Mouse (Mus musculus): ENCODE data around the gene Ndufb2.
A peak's percentile ranks its signal among the peaks of the same experiment; 100 is the strongest.

Gene Ndufb2

DNA sequence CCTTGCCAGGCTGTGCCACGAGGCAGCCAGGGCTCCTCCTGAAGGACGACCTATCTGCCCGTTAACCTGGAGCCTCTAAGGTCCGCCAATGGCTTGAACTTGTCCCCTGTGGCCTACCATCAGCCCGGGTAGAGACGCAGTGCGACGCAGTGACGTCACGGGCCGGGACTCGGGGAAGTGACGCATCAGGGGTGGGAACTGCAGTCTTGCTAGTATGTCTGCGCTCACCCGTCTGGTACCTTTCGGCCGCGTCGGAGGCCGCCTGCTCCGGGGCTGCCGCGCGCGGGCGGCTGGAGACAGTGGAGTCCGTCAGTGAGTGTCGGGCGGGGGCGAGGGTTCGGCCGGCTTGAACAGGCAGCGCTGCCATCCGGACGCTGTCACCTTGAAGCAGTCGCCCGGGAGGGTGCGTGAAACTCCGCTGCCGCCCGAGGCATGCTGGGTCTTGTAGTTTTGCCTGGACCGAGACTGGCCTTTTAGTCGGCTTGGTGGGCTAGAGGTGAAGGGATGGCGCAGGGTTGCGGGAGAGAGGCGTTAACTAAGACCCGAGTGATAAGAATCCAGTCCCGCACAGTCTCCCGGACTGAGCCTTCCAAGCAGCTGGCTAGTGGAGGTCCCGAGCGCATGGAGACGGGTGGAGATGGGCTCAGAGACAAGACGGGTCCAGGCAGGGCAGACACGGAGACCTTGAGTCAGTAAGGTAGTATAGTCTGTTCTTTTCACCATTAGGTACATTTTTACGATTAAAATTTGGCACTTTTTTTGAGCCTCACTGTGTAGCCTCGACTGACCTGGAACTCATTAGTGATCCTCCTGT is at the start of gene Ndufb2:
Gene Ndufb2 (plus strand): TSS at position 174 of the 814 bp plus-strand sequence.
- peak; percentile 92 for DNase-seq (ENCODE audit: low spot score)

DNA sequence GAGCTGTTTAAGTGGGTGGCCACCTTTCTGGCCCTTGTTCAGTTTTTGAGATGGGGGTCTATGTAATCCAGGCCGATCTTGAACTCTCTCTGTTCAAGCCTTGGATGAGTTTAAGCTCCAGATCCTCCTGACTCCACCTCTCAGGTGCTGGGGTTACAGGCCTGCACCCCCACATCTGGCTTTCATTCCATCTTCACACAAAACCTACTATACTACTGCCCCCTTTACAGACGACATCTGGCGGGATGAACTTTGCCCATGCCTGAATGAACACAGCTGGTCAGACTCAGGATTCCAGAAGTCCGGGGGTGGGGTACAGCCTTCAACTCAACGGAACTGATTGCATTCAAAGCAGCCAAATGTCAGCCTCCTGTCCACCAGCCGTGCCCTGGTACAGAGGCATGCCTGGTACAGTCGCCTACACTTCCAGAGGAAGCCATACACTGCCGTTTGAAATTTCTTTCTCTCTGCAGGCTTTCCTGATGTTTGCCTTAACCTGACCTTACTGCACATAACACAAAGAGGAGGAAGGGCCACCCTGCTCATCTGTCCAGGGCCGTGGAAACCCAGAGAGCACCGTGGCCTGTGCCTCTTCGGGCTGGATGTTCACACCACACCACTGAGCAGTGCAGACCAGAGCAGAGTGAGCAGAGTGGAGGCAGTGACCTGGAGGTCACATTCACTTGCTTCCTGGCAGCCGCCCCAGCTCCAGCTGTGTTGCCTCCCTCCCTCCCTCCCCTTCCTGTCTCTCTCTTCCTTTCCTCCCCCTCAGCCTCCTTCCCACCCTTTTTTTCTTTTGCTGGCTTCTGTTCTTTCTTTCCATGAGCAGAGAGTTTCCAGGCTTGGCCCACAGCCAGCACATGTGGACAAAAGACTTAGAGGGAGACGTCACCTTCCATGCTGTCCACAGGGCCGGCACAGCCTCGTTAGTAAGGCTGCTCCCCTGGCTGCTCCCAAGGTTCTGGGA is 49.5 kb upstream of the Ndufb2 start:
- peak; percentile 72 for DNase-seq (ENCODE audit: low spot score)

DNA sequence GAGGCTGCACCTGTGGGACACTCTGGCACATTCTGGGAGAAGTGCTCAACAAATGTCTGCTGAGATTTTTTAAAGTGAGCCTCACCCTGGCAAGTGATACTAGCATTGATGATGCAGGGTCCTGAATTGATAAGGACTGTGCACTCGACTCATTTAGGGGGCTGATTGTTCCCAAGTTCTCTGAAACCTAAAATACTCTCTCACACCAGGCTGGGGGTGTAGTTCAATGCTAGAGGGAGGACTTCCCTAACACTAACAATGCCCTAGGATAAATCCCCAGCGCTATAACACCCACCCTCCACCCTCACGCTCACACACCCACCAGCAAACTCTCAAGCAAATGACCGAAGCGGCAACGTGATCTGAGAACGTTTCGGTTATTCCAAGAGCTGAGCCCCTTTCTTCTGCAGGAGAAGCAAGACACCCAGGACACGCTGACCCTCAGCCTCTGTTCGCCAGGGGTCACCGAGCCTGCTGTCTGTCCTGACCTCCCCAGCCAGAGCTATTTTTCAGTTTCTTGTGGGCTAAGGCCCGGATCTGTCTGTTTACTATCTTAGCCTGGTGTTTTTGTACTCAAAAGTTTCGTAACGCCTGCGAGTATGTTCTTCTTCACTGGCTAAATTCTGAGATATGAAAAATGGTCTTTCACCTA is 48.5 kb upstream of the Ndufb2 start:
- peak; percentile 56 for DNase-seq (ENCODE audit: low spot score)

DNA sequence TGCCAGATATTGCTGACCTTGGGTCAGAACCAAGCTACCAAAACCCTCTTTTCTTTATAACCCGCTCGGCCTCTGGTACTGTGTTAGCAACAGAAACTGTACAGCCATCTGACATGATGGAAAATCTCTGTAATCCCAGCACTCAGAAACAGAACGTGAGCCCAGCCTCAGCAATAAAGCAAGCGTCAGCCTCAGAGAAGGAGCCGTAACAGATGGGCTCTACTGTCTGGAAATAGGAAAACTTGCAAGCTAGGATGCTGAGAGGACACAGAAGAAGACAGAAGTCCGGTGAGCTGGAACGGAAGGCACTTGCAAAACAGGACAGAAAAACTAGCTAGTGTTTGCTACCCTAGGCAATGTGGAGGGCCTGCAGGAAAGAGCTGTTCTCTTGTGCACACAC is 46.9 kb upstream of the Ndufb2 start:
- no peak for DNase-seq (ENCODE audit: low spot score)

DNA sequence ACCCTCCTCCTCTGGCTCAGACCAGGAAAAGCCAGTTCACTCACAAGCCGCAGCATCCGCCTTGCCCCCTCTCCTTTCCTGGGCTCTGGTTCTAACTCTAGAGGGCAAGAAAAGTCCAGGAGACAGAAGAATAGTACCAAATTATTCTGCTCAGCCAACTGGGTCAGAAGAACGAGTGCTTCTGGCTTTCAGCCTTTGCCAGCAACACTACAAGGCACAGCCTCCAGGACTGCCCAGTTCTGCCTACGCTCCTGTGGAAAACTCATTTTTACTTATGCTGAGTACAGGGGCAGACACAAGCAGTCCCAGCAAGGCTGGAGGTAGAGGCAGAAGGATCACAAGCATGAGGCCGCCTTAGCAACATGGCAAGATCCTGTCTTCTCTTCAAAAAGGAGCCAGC is 44.3 kb upstream of the Ndufb2 start:
- DNase-seq (ENCODE audit: low spot score): no peak

DNA sequence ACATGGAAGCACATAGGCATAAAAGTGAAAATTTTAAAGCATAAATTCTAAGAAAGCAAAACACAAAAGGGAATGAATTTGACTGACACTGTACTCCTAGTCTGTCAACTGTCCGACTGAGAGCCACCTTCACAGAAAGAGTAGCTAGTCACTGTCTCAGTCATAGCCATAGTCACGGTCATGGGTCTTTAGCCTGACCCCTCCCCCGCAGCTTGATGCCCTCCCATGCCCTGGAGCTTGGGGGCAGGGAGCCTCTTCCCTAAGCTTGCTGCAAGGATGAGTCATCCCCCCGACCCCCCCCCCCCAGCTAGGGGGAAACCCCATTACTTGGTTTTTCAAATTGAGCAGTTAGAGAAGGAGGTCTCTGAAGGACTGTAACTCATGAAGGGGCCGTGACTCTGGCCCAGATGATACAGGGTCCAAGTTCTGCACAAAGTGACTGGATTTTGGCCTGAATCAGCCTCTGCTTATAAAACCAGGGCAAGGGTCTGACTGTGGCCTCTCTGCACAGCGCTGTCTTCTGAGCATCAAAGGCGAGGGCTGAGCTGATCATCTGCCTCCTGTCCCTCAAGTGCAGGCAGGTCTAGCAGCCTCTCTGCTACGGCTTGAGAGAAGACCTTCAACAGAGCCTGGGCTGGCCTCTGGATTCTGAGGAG is 40.3 kb upstream of the Ndufb2 start:
- no peak for DNase-seq (ENCODE audit: low spot score)

DNA sequence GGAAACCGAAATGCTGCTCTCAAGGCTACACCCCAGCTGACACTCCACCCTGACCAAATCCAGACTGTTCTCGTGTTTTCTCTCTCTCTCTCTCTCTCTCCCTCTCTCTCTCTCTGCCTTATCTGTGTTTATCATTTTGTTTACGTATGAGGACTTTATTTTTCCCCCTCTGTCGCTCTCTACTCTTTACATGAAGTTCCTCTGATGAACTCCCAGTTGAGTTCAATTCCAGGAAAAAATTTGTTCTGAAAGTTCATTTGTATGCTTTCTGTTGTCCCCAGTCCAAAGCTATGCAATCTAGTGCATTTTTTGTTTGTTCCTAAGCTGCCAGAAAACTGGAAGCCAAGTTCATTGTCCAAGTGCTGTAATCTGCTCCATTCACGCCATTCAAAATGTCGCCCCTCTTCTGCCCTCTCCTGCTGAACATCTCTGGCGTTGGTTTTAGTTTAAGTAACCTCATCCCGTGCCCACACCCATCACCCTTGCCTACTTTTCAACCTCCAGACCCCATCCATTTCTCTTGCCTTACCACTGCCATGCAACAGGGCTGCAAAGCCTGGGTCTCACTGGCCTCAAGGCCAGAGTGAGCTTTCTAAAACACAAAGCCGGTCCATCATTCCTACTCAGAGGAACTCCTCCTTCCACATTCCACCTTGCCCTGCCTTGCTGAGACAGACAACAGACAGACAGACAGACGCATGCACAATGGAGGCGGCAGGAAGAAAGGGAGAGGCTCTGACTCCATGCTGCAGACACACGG is 37.3 kb upstream of the Ndufb2 start:
- no peak for DNase-seq (ENCODE audit: low spot score)

DNA sequence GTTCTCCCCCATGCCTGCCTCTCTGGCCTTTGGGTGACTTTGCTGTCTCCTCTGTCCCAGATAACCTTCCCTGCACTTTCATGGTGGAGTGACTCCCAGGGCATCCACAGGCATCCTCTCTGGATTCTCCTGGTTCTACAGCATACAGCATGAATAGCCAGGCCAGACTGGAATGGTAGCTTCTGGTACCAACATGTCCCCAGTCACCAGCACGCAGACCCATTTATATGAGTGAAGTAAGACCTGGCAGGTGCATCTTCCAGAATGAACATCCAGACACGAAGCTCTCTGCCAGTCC is 36.8 kb upstream of the Ndufb2 start:
- no peak for DNase-seq (ENCODE audit: low spot score)

DNA sequence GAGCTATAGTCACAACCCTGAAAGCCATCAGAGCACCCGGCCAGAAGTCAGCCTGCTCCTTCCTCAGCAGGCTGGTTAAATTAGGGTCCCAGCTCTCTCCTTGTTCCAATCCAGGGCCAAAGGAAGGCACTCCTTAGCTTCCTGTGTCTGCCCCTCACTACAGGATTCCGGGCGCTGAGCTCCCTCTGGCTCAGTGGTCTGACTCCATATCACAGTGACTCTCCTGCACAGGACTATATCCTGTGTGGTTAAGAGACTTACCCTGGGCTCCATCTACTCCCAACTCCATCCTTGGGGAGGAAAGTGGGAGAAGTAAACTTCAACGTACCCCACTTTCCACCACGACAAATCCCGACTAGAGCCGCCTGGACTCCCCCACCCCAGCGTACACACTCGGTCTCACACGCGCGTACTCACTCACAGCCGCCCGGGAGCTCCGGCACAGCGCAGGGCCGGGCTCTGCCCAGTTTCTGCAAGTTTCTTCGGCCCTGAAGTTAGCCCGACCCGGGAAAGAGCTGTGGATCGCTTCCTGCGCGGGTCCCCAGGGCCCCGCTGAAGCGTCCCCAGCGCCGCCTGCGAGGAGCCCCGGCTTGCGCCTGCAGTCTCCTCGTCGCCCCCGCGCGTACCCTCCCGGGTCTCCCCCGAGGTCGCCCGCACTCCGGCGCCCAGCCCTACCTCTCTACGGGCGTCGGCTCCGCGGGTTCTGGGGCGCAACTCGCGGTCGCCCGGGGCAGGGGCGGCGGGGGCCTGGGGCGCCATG is 35.3 kb upstream of the Ndufb2 start:
- DNase-seq (ENCODE audit: low spot score): peak; percentile 61

DNA sequence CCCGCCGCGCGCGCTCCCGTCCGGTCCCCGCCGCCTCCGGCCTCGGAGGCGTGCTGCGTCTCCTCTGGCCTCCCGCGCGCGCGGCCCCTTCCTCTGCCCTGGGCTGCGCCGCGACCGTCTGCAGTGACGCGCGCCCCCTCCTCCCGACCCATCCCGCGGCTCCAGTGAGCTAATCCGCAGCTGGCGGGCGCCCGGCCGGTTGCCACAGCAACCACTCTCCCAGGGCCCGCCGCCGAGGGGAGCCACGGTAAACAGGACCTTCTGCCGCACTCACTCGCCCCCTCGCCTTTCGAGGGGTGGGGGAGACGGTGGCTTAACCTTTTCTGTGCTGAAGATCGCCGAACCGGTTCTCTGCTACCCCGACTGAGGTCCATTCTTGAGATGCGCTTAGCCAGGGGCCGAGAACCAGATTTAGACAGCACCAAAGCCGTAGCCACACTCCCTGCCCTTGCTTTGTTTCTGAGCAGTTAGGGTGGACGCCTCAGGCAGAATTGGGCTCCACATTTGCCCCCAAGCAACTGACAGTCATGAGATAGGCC is 34.6 kb upstream of the Ndufb2 start, which contains the start of gene Dennd2a:
Gene Dennd2a (minus strand): TSS at position 145 of the 539 bp plus-strand sequence.
- DNase-seq (ENCODE audit: low spot score): peak; percentile 86

DNA sequence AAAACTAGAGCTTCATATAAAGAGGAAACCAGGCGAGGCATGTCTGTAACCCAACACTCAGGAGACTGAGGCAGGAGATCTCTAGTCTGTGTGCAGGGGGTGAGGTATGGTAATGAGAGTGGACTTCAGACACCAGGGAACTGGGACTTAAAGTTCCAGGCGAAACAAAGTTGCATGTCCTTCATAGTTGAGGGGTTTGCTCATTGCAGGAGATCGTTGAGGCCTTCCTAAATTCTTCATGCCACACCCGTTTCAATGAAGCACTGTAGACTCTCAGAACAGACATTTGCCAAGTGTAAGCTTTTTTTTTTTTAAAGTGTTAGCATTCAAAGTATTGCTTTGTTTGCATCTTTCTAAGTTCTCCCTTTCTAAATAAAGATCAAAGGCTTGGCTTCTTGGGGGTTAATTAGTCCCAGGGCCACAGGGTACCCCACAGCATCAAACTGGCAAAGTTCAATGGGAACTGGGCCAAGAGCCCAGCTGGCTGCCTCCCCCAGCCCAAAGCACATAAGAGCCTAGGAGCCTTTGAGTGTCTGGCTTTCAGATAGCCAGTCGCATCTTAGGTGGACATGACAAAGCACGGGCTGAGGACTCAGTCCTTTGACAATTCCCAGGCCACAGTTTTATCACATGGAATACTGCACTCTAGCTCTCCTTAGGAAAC is 33.0 kb upstream of the Ndufb2 start:
- DNase-seq (ENCODE audit: low spot score): no peak

DNA sequence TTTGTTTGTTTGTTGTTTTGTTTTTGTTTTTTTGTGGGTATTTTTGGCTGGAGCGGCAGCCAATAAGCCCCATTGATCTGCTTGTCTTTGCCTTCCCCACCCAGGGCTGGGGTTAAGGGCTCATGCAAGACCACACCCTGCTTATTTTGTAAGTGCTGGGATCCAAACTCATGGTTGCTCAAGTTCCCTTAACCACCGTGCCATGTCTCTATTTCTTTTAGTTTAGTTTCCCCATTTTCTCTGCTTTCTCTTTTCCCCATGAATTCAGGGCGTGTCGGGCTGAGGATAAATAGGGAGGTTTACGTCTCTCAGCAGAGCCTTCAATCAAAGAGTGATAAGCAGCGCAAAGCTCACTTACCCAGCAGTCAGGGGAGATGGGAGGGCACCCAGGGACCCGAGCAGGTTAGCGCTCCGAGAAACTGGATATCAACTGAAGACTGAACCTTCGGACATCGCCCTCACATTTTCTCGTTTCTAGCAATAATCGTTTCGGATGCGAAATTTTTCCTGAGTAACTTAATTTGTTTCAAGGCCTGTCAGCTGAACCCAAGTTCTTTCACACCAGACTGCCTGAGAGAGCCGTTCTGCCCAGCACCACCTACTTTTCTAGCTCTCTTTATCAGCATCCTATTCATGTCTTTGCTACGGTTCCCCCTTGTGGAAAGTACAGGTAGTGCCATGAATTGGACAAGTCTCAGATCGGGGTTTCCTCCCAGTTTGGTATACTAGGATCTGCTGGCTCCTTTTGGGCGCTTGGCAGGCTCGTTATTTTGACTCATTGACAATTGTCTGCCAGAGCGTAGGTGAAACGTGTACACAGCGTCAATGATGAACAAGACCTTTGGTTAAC is 30.0 kb upstream of the Ndufb2 start:
- peak; percentile 51 for DNase-seq (ENCODE audit: low spot score)

DNA sequence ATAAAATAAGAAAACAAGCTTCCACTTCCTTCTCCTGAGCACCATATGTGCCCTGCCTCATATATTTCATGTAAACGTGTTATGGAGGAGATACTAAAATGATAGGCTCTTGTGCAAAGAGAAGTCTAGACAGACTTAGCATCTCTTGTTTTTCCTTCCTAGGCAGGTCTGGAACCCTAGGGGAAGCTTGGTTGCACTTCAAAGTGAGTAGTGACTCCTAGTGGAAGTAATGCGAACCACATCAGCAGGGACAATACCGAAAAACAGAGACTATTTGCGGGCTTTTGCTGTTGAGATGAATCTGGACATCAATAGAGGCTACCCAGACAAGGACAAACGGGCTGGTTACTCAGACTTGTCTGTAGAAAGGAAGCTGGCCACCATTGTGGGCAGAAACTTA is 24.8 kb upstream of the Ndufb2 start:
- DNase-seq (ENCODE audit: low spot score): no peak

DNA sequence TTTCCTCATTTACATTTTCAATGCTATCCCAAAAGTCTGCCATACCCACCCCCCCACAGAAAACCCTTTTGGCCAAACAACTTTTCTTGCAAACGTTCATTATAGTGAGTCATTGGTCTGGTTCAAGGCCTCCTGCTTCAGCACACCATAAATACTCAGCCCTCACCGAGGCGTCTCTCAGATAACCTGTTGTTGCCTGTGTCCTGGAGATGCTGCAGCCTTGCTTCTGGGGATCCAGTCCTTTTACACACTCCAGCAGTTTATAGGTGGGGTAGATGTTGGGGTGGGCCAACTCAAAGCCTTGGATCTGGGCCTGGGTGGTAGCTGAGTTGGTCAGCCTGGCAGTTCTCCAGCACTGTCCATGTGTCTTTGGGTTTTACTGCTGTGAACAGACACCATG is 21.9 kb upstream of the Ndufb2 start:
- DNase-seq (ENCODE audit: low spot score): no peak

DNA sequence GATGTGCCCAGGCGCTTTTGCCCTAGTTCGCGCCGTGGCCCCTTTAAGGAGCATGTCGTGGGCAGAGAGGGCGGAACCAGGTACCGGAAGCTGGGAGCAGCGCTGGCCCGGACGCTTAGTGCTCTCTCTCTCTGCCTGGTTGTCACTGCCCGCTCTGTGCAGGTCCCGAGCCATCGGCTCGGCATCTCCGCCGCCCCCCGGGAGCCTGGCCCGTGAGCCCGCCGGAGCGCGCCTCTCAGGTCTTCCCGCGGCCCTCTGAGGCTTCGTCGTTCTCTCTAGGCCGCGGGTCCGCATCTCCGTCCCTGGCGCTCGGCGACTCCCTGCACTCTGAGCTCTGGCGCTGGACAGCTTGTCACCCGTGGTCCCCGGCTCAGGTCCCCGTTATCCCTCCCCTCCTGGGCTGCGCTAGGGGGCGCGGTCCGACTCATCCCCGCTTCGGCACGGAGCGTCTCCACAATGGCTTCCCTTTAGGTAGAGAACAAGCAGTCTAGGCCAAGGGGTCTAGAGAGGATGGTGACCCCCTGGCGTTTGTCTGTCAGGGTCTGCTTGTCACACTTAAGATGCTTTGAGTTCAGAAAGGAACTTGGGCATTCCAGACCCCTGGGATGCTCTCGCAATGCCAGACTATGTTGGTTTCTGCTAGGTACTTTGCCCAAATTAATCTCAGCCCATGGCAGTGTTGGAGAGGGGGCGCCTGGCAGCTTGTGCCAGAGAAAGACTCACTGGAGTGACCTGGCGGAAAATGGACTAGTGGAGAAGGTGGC is 18.4 kb upstream of the Ndufb2 start, which contains the start of gene Adck2:
Gene Adck2 (plus strand): TSS at position 83 of the 764 bp plus-strand sequence.
- DNase-seq (ENCODE audit: low spot score): peak; percentile 79

DNA sequence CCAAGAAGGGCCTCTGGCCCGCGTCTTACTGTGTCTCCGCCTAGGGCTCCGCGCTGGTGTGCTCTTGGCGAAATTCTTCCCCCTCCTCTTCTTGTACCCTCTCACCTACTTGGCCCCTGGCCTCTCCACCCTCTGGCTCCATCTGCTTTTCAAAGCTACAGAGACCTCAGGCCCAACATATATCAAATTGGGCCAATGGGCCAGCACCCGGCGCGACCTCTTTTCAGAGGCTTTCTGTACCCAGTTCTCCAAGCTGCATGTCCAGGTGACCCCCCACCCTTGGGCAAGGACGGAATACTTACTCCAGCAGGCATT is 17.9 kb upstream of the Ndufb2 start:
- peak; percentile 38 for DNase-seq (ENCODE audit: low spot score)

DNA sequence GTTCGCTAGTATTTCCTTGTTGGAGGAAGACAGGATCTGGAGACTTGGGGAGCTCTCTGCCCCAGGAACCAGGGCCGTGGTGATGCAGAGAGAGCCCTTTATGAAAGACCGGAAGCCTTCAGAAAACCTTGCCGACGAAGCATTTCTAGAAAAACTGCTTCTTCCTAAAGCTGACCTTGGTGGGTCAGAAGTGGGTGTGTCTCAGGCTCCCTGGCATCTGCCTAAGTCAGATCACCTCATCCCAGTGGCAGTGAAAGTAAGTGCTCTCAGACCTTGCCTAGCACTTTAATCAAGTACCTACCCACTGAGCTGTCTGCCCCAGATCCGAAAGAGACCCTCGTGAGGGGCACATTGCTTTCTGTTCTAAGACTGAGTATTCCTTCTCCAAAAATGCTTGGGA is 17.4 kb upstream of the Ndufb2 start:
- DNase-seq (ENCODE audit: low spot score): no peak

DNA sequence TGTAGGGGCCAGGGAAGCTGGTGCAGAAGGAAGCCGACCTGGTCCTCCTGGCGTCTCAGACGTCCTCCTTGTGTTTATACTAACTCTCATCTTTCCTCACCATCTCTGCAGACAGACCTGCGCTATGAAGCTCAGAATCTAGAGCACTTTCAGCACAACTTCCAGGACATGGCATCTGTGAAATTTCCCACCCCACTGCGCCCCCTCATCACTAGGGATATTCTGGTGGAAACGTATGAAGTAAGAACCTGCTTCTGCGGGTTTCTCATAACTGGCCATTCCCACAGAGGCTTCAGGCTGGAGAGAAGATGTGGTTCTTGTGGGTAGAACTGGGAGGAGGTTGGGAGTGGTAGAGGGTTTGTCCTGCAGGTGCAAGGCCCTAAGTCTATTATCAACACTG is 12.8 kb upstream of the Ndufb2 start:
- DNase-seq (ENCODE audit: low spot score): no peak
